Mouse (Mus musculus) ES-E14 (cell line): Measurements from ENCODE around the gene Otop3.

Experiments
- HCFC1 ChIP-seq: IDR thresholded peaks from 2 replicates; pipeline ENCODE4 v1.6.1; 2012; ENCODE audit warnings: low read length, inconsistent platforms, borderline replicate concordance; ENCODE audit not compliant: insufficient read depth
- ZC3H11A ChIP-seq: IDR thresholded peaks from 2 replicates; pipeline ENCODE4 v1.6.1; 2012; ENCODE audit warnings: low read depth, mild to moderate bottlenecking, inconsistent platforms, low read length, borderline replicate concordance
- ZNF384 ChIP-seq: IDR thresholded peaks from 2 replicates; pipeline ENCODE4 v1.6.1; 2012; ENCODE audit warnings: low read depth, low read length, inconsistent platforms

- TF ChIP-seq HCFC1 = no peak
- TF ChIP-seq ZNF384 = no peak
- TF ChIP-seq ZC3H11A = no peak
Measured at GRCm38 (mm10) chr11:115353375-115353774, 18.8 kb downstream of the Otop3 start.
